Mouse (Mus musculus) T-helper 1 cell (primary cell): Measurements from ENCODE around the gene Tmem117.

Experiments
- in situ Hi-C: fragments of 300-600 bp; cut with MboI, MseI; formaldehyde crosslinking; loops from one replicate; pipeline ENCODE4 v1.15.1; 2025; ENCODE audit warnings: high pct_unique_total_duplicates

Tmem117 gene

DNA sequence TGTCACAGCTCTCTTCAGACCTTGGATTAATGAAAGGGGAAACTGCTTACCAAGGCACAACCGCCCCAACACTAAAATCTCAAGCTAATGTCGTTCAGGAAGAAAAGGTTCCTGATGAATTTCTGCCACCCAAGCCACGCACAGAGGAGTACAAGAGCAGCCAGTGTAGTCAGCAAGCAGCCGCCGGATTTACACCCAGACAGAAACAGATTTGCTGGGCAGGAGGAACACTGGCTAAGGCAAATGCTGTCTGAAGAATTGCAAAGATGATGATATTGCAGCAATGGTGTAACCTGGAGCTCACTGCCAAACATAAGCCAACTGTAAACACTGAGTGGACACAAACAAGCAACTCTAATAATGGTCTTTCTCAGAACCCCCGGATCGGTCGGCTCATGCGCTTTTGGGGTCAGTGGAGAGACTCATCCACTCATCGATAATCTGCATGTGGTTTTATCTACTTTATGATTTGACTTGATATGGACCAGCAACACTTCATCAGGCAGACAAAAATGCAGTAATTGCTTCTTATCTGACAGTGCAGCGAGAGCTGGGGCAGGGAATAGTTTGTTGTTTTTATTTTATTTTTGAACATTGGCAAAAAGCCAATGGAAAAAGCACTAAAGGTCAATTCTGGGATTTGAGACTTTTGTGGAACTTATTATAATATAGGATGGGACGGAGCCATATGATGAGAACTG, 509.8 kb downstream of the Tmem117 start:
- in situ Hi-C loops, result no loop called here

DNA sequence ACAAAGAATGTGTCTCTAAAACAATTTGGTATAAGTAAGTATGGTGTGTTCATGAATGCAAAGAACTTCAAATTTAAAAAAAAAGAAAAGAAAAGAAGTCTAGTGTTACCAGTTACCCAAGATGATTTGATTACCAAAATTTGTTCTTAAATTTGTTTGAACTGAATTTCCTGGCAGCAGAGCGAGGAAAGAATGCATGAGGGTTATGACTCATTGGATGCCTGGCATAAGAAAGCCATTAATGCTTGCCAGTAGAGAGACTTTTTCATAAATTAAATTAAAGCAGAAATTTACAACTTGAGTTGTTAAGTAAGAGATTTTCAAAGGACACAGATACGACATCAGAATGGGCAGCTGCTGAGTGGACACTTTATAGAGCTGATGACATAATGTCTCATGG, 515.1 kb downstream of the Tmem117 start:
- in situ Hi-C loops, result no loop called here

GRCm38 (mm10) chr15:95145118-95145517, 516.1 kb downstream of the Tmem117 start:
- in situ Hi-C loops, result no loop called here
